Mouse (Mus musculus) kidney, postnatal 0 days (tissue): Measurements from ENCODE around the gene Lix1l. TPM values are rescaled to one million over a fixed set of nuclear protein-coding genes. Genes with fewer than 3 reads are reported as not detected.

Source experiments
- ATAC-seq: fragments of 200-750 bp; cut with Nextera tagmentation; replicated peaks from 2 replicates; pipeline ENCODE4 v1.8.0; 2017; ENCODE audit warnings: low read depth, moderate number of reproducible peaks, moderate TSS enrichment, moderate library complexity; ENCODE audit not compliant: low FRiP score
- DNase-seq: peaks from one replicate; pipeline ENCODE4 v3.0.0-alpha.2; 2016; ENCODE audit warnings: low spot score
- H3K27ac ChIP-seq: fragments of 300-500 bp; sonication (generic); 2 replicates; pipeline ENCODE4 v1.5.1; 2014; ENCODE audit warnings: mild to moderate bottlenecking
- H3K27me3 ChIP-seq: fragments of 300-500 bp; sonication (generic); 2 replicates; pipeline ENCODE4 v1.6.1; 2014; ENCODE audit warnings: low read length, mixed read lengths; ENCODE audit not compliant: insufficient read depth
- H3K36me3 ChIP-seq: fragments of 300-500 bp; sonication (generic); 2 replicates; pipeline ENCODE4 v1.6.1; 2014; ENCODE audit warnings: low read length, mixed read lengths; ENCODE audit not compliant: insufficient read depth
- H3K4me1 ChIP-seq: fragments of 300-500 bp; sonication (generic); replicated peaks from 2 replicates; pipeline ENCODE4 v1.6.1; 2014; ENCODE audit warnings: antibody characterized with exemption, low read length, mixed read lengths; ENCODE audit not compliant: insufficient read depth
- H3K4me2 ChIP-seq: fragments of 300-500 bp; sonication (generic); 2 replicates; pipeline ENCODE4 v1.6.1; 2014; ENCODE audit warnings: mild to moderate bottlenecking, low read length, moderate library complexity, mixed read lengths
- H3K4me3 ChIP-seq: fragments of 300-500 bp; sonication (generic); replicated peaks from 2 replicates; pipeline ENCODE4 v1.5.1; 2014; ENCODE audit warnings: low read depth, low read length
- H3K9ac ChIP-seq: fragments of 300-500 bp; sonication (generic); 2 replicates; pipeline ENCODE4 v1.6.1; 2014; ENCODE audit warnings: low read depth, low read length
- H3K9me3 ChIP-seq: fragments of 300-500 bp; sonication (generic); replicated peaks from 2 replicates; pipeline ENCODE4 v1.6.1; 2016; ENCODE audit warnings: low read length, inconsistent platforms, mixed read lengths
- CTCF ChIP-seq: IDR thresholded peaks from 2 replicates; pipeline ENCODE4 v1.5.1; 2016; ENCODE audit warnings: antibody characterized with exemption, low read depth, mild to moderate bottlenecking, moderate library complexity
- WGBS: fragments of 180-500 bp; shearing (Covaris S2); extraction: QIAGEN DNeasy Blood & Tissue Kit; methylation state at CpG from one replicate; pipeline ENCODE4 v1.1.7; 2014; 5-methylcytosine and 5-hydroxymethylcytosine counted together
- polyA plus RNA-seq: library from polyadenylated mRNA; unstranded; fragments of >200 nt; fragmentation: Nextera tagmentation; extraction: Ambion mirVana; gene quantifications from 2 replicates; pipeline ENCODE4 v1.2.1, GENCODE M21; 2015

Gene Lix1l
- polyA plus RNA-seq, 1 experiment from 2014 or later, result 4.9 TPM

- H3K4me3 ChIP-seq, result 0 out of 2 replicates have a peak overlapping the region, but pooled peaks have one; percentile 8
- peak overlapping the region; percentile 43; the same call in 1 of the 2 replicates for H3K9ac ChIP-seq
- 10% methylated on average over 16 of the region's 16 CpGs for WGBS
- no peaks in the 10 kb centered on the region for H3K9me3 ChIP-seq
- peak; percentile 100 for TF ChIP-seq CTCF
- no peaks in the 10 kb centered on the region for H3K36me3 ChIP-seq
- H3K4me1 ChIP-seq, result peaks cover 17% of the 10 kb centered on the region; the same call in 1 of the 2 replicates
- H3K4me2 ChIP-seq, result peak overlapping the region; percentile 50
- peak; percentile 11; the same call in 1 of the 2 replicates for ATAC-seq
- H3K27ac ChIP-seq, result no peak overlapping the region
- H3K27me3 ChIP-seq, result no peaks in the 10 kb centered on the region
- DNase-seq, result peak; percentile 96
These were observed 21.0 kb upstream of the Lix1l start for GRCm38 (mm10) chr3:96579885-96580454.

DNA sequence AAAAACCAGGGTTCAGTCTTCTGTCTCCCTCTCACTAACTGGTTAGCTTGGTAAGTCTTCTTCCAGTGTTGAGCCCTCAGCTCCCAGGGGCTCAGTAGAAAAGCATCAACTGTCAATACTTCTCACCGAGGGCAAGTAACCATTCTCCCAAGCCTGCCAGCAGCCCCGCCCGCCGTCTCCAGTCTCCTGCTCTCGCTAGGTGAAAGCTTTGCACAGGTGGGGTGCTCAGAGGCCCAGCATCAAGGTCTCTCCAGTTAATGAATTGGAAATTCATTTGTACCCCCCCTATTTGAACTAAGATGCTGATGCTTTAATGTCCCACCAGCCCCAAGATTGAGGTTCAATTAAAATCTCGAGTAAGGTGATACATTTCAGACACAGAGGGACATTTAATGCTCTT lies 19.8 kb upstream of the Lix1l start:
- H3K27ac ChIP-seq, result no peak overlapping the region
- no peak for TF ChIP-seq CTCF
- H3K9ac ChIP-seq, result no peak overlapping the region
- H3K4me3 ChIP-seq, result no peak overlapping the region
- ATAC-seq (no peak), DNase-seq (no peak)
- H3K4me1 ChIP-seq, result peaks cover 8% of the 10 kb centered on the region; the same call in 1 of the 2 replicates
- WGBS, result 60% methylated on average over 6 of the region's 6 CpGs
- no peak overlapping the region for H3K4me2 ChIP-seq
- H3K36me3 ChIP-seq, result no peaks in the 10 kb centered on the region
- H3K27me3 ChIP-seq, result no peaks in the 10 kb centered on the region
- H3K9me3 ChIP-seq, result no peaks in the 10 kb centered on the region

GRCm38 (mm10) chr3:96581771-96582515 lies 19.0 kb upstream of the Lix1l start:
- Histone ChIP-seq H3K36me3 (no peaks in the 10 kb centered on the region), H3K27me3 (no peaks in the 10 kb centered on the region), H3K4me1 (peaks cover 7% of the 10 kb centered on the region; the same call in 1 of the 2 replicates), H3K27ac (no peak overlapping the region), H3K9me3 (no peaks in the 10 kb centered on the region), H3K4me2 (no peak overlapping the region), H3K9ac (no peak overlapping the region), H3K4me3 (no peak overlapping the region)
- no peak for TF ChIP-seq CTCF
- DNase-seq (no peak), ATAC-seq (no peak)
- WGBS, result 80% methylated on average over 16 of the region's 16 CpGs

DNA sequence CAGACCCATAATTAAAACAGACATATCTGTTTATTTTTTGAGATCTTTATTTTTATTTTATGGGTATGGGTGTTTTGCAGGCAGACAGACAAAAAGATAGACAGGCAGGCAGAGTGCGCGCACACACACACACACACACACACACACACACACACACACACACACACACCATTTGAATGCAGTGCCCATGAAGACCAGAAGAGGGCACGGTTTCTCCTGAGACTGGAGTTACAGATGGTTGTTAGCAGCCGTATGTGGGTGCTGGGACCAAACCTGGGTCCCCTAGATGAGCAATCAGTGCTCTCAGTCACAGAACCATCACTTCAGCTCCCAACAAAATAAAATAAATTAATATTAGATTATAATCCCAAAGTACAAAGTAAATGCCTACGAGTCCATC lies 17.6 kb upstream of the Lix1l start:
- Histone ChIP-seq H3K27me3 (no peaks in the 10 kb centered on the region), H3K36me3 (no peaks in the 10 kb centered on the region), H3K4me3 (no peak overlapping the region), H3K4me2 (no peak overlapping the region), H3K4me1 (no peaks in the 10 kb centered on the region; the same call in 1 of the 2 replicates), H3K27ac (no peak overlapping the region), H3K9me3 (no peaks in the 10 kb centered on the region), H3K9ac (no peak overlapping the region)
- ATAC-seq (no peak), DNase-seq (no peak)
- TF ChIP-seq CTCF, result peak; percentile 19; the same call in 1 of the 2 replicates
- WGBS, result 92% methylated on average over 5 of the region's 5 CpGs

DNA sequence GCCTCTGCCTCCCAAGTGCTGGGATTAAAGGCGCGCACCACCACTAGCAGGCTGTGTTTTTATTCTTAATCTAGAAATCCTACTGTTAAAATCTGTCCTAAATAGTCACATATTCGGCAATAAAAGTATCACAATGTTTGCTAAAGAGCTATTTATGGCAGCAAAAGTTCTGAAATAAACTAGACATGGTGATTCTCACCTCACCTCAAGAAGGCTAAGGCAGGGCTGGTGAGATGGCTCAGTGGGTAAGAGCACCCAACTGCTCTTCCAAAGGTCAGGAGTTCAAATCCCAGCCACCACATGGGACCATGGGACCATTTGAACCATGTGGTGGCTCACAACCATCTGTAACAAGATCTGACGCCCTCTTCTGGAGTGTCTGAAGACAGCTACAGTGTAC lies 10.3 kb upstream of the Lix1l start:
- Histone ChIP-seq H3K4me3 (no peak overlapping the region), H3K4me1 (no peaks in the 10 kb centered on the region), H3K27me3 (0 out of 2 replicates have a peak, but pooled peaks cover 2% of the 10 kb centered on the region), H3K4me2 (no peak overlapping the region), H3K9ac (no peak overlapping the region), H3K9me3 (no peaks in the 10 kb centered on the region), H3K27ac (no peak overlapping the region), H3K36me3 (no peaks in the 10 kb centered on the region)
- DNase-seq, result no peak
- WGBS, result 82% methylated on average over 4 of the region's 4 CpGs
- no peak for ATAC-seq
- TF ChIP-seq CTCF, result no peak

GRCm38 (mm10) chr3:96593374-96593773 lies 7.6 kb upstream of the Lix1l start:
- peak overlapping the region; percentile 77 for H3K9ac ChIP-seq
- ATAC-seq (no peak), DNase-seq (peak; percentile 60)
- no peak for TF ChIP-seq CTCF
- H3K27me3 ChIP-seq, result 0 out of 2 replicates have a peak, but pooled peaks cover 5% of the 10 kb centered on the region
- 1% methylated on average over 10 of the region's 10 CpGs for WGBS
- no peaks in the 10 kb centered on the region for H3K9me3 ChIP-seq
- peak overlapping the region; percentile 76 for H3K4me3 ChIP-seq
- H3K4me1 ChIP-seq, result peaks cover 19% of the 10 kb centered on the region
- H3K4me2 ChIP-seq, result peak overlapping the region; percentile 75
- no peak overlapping the region for H3K27ac ChIP-seq
- no peaks in the 10 kb centered on the region for H3K36me3 ChIP-seq
